Mouse (Mus musculus) urinary bladder, postnatal 25 days (tissue): ENCODE data around the gene Ms4a4c.
"Not testable (repeated sequence)": the region's sequence is repeated elsewhere in the genome, so short reads cannot be mapped to it uniquely, and the experiment has no call there.

Experiments used
- DNase-seq: peaks from one replicate; pipeline ENCODE4 v3.0.0; 2022; ENCODE audit warnings: low spot score

Gene Ms4a4c

GRCm38 (mm10) chr19:11404527-11404926 lies at the start of gene Ms4a4c:
TSS of gene Ms4a4c (plus strand) at chr19:11404770.
- no peak for DNase-seq

- DNase-seq = no peak
Measured at GRCm38 (mm10) chr19:11355730-11356129, 48.8 kb upstream of the Ms4a4c start.

GRCm38 (mm10) chr19:11360106-11360505 lies 44.5 kb upstream of the Ms4a4c start:
- no peak for DNase-seq

GRCm38 (mm10) chr19:11362002-11362401 lies 42.6 kb upstream of the Ms4a4c start:
- DNase-seq = no peak

GRCm38 (mm10) chr19:11368310-11368709 lies 36.3 kb upstream of the Ms4a4c start:
- no peak for DNase-seq

- DNase-seq = no peak
Measured at GRCm38 (mm10) chr19:11371181-11371580, 33.4 kb upstream of the Ms4a4c start.

GRCm38 (mm10) chr19:11375273-11375672 lies 29.3 kb upstream of the Ms4a4c start, which contains the start of gene Ms4a4a:
TSS of gene Ms4a4a (plus strand) at chr19:11375523.
- DNase-seq = no peak

GRCm38 (mm10) chr19:11376399-11376798 lies 28.2 kb upstream of the Ms4a4c start:
- DNase-seq = no peak

GRCm38 (mm10) chr19:11387109-11387508 lies 17.5 kb upstream of the Ms4a4c start:
- DNase-seq = no peak

- no peak for DNase-seq
Measured at GRCm38 (mm10) chr19:11387685-11388084, 16.9 kb upstream of the Ms4a4c start.

GRCm38 (mm10) chr19:11388949-11389348 lies 15.6 kb upstream of the Ms4a4c start:
- no peak for DNase-seq

- no peak for DNase-seq
Measured at GRCm38 (mm10) chr19:11395769-11396168, 8.8 kb upstream of the Ms4a4c start.

GRCm38 (mm10) chr19:11407428-11407827 lies 2.9 kb downstream of the Ms4a4c start:
- DNase-seq = no peak

GRCm38 (mm10) chr19:11408591-11408990 lies 4.0 kb downstream of the Ms4a4c start:
- DNase-seq = no peak

- DNase-seq = no peak
Measured at GRCm38 (mm10) chr19:11411640-11412039, 7.1 kb downstream of the Ms4a4c start.

GRCm38 (mm10) chr19:11414084-11414483 lies 9.5 kb downstream of the Ms4a4c start:
- DNase-seq = no peak

GRCm38 (mm10) chr19:11415581-11415980 lies 11.0 kb downstream of the Ms4a4c start:
- DNase-seq = no peak

- DNase-seq = not testable (repeated sequence)
Measured at GRCm38 (mm10) chr19:11418865-11419264, 14.3 kb downstream of the Ms4a4c start.

GRCm38 (mm10) chr19:11431209-11431608 lies 26.6 kb downstream of the Ms4a4c start:
- not testable (repeated sequence) for DNase-seq

- no peak for DNase-seq
Measured at GRCm38 (mm10) chr19:11435058-11435834, 30.7 kb downstream of the Ms4a4c start.

GRCm38 (mm10) chr19:11443338-11443737 lies 38.8 kb downstream of the Ms4a4c start, which contains the start of gene Ms4a4b:
TSS of gene Ms4a4b (plus strand) at chr19:11443553.
- no peak for DNase-seq

- no peak for DNase-seq
Measured at GRCm38 (mm10) chr19:11443964-11444363, 39.4 kb downstream of the Ms4a4c start.

- no peak for DNase-seq
Measured at GRCm38 (mm10) chr19:11447238-11447637, 42.7 kb downstream of the Ms4a4c start.

- DNase-seq = not testable (repeated sequence)
Measured at GRCm38 (mm10) chr19:11459041-11459440, 54.5 kb downstream of the Ms4a4c start.
